Mouse (Mus musculus) brain, embryonic 14.5 days (tissue): ENCODE results near the gene Dab2ip.

Source experiments
- CTCF ChIP-seq: fragments of 200-500 bp; IDR thresholded peaks from 2 replicates; pipeline ENCODE4 v1.5.1; 2012; ENCODE audit warnings: inconsistent platforms, mild to moderate bottlenecking, moderate library complexity, borderline replicate concordance; ENCODE audit not compliant: insufficient read depth, insufficient read length; ENCODE audit errors: extremely low read depth
- POLR2A ChIP-seq: fragments of 200-500 bp; IDR thresholded peaks from 2 replicates; pipeline ENCODE4 v1.6.1; 2012; ENCODE audit warnings: mild to moderate bottlenecking, inconsistent platforms, borderline replicate concordance; ENCODE audit not compliant: poor library complexity, insufficient read depth, insufficient read length, severe bottlenecking; ENCODE audit errors: extremely low read depth

- TF ChIP-seq CTCF (no peak), POLR2A (no peak)
These were observed 56.3 kb downstream of the Dab2ip start for GRCm38 (mm10) chr2:35614411-35614810.
